Mouse (Mus musculus) mouse trophoblast stem cell (cell line): ENCODE measurements around the gene Vmn1r158.
"Not testable (repeated sequence)": the region's sequence is repeated elsewhere in the genome, so short reads cannot be mapped to it uniquely, and the experiment has no call there.

Experiments used
- in situ Hi-C, 2 experiments: fragments of 300-500 bp; cut with MseI, MboI; formaldehyde crosslinking; loops; 2 replicates in 1 of 2; 3 replicates in 1 of 2; pipeline ENCODE4 v1.15.1; 2025

The Vmn1r158 gene

GRCm38 (mm10) chr7:22790682-22791081, at the start of gene Vmn1r158:
Vmn1r158 (minus strand) TSS chr7:22790782.
- in situ Hi-C loops = not testable (repeated sequence)

- in situ Hi-C loops = not testable (repeated sequence)
Measured at GRCm38 (mm10) chr7:22775981-22776380, 14.6 kb downstream of the Vmn1r158 start.

GRCm38 (mm10) chr7:22761397-22761796, 29.2 kb downstream of the Vmn1r158 start, which contains the start of gene Vmn1r157:
Vmn1r157 (plus strand) TSS chr7:22761697.
- in situ Hi-C loops = not testable (repeated sequence)
